Mouse (Mus musculus): ENCODE data around the gene Dab2ip. TPM values are rescaled to one million over a fixed set of nuclear protein-coding genes. Genes with fewer than 3 reads are reported as not detected.

The Dab2ip gene
- polyA plus RNA-seq, 1 experiment from 2014 or later = 41.4 TPM

- 72% methylated on average over 1 of the region's 1 CpGs for WGBS
- peaks cover 66% of the 10 kb centered on the region for H3K36me3 ChIP-seq (ENCODE audit: insufficient read depth, low read length)
- TF ChIP-seq CTCF (IDR thresholded peaks at IDR 0.05; ENCODE audit: low read depth) = no peak
- no peak overlapping the region for H3K4me2 ChIP-seq (ENCODE audit: low read length)
- no peaks in the 10 kb centered on the region for H3K9me3 ChIP-seq (replicated peaks; ENCODE audit: low read length)
- no peaks in the 10 kb centered on the region; the same call in 1 of the 2 replicates for H3K4me1 ChIP-seq (replicated peaks; ENCODE audit: insufficient read depth, low read length)
- DNase-seq (ENCODE audit: low spot score) (no peak), ATAC-seq (replicated peaks; ENCODE audit: low FRiP score, low read depth) (no peak)
- H3K27me3 ChIP-seq (ENCODE audit: insufficient read depth, low read length) = no peaks in the 10 kb centered on the region
- H3K9ac ChIP-seq (ENCODE audit: low read depth, low read length) = no peak overlapping the region
- H3K4me3 ChIP-seq (replicated peaks; ENCODE audit: low read depth, low read length) = no peak overlapping the region
- no peak overlapping the region for H3K27ac ChIP-seq
These were observed 158.1 kb downstream of the Dab2ip start for GRCm38 (mm10) chr2:35716175-35716574.

- H3K27me3 ChIP-seq (ENCODE audit: insufficient read depth, low read length) = no peaks in the 10 kb centered on the region
- H3K9me3 ChIP-seq (replicated peaks; ENCODE audit: low read length) = no peaks in the 10 kb centered on the region
- TF ChIP-seq CTCF (IDR thresholded peaks at IDR 0.05; ENCODE audit: low read depth) = no peak
- WGBS = 73% methylated on average over 5 of the region's 5 CpGs
- H3K36me3 ChIP-seq (ENCODE audit: insufficient read depth, low read length) = peaks cover 70% of the 10 kb centered on the region
- H3K27ac ChIP-seq = no peak overlapping the region
- ATAC-seq (replicated peaks; ENCODE audit: low FRiP score, low read depth) (no peak), DNase-seq (ENCODE audit: low spot score) (no peak)
- no peak overlapping the region for H3K9ac ChIP-seq (ENCODE audit: low read depth, low read length)
- no peak overlapping the region for H3K4me2 ChIP-seq (ENCODE audit: low read length)
- no peak overlapping the region for H3K4me3 ChIP-seq (replicated peaks; ENCODE audit: low read depth, low read length)
- no peaks in the 10 kb centered on the region; the same call in 1 of the 2 replicates for H3K4me1 ChIP-seq (replicated peaks; ENCODE audit: insufficient read depth, low read length)
These were observed 160.0 kb downstream of the Dab2ip start for GRCm38 (mm10) chr2:35718003-35718500.

- DNase-seq (ENCODE audit: low spot score) (no peak), ATAC-seq (replicated peaks; ENCODE audit: low FRiP score, low read depth) (no peak)
- no peak for TF ChIP-seq CTCF (IDR thresholded peaks at IDR 0.05; ENCODE audit: low read depth)
- no peak overlapping the region for H3K9ac ChIP-seq (ENCODE audit: low read depth, low read length)
- no peaks in the 10 kb centered on the region for H3K9me3 ChIP-seq (replicated peaks; ENCODE audit: low read length)
- H3K27me3 ChIP-seq (ENCODE audit: insufficient read depth, low read length) = no peaks in the 10 kb centered on the region
- no peak overlapping the region for H3K4me2 ChIP-seq (ENCODE audit: low read length)
- H3K36me3 ChIP-seq (ENCODE audit: insufficient read depth, low read length) = peaks cover 75% of the 10 kb centered on the region
- H3K27ac ChIP-seq = no peak overlapping the region
- H3K4me1 ChIP-seq (replicated peaks; ENCODE audit: insufficient read depth, low read length) = no peaks in the 10 kb centered on the region; the same call in 1 of the 2 replicates
- 93% methylated on average over 9 of the region's 9 CpGs for WGBS
- no peak overlapping the region for H3K4me3 ChIP-seq (replicated peaks; ENCODE audit: low read depth, low read length)
These were observed 160.6 kb downstream of the Dab2ip start for GRCm38 (mm10) chr2:35718662-35719061.

- Histone ChIP-seq H3K27me3 (ENCODE audit: insufficient read depth, low read length) (no peaks in the 10 kb centered on the region), H3K9me3 (replicated peaks; ENCODE audit: low read length) (no peaks in the 10 kb centered on the region), H3K4me2 (ENCODE audit: low read length) (no peak overlapping the region), H3K36me3 (ENCODE audit: insufficient read depth, low read length) (peaks cover 77% of the 10 kb centered on the region), H3K4me1 (replicated peaks; ENCODE audit: insufficient read depth, low read length) (no peaks in the 10 kb centered on the region; the same call in 1 of the 2 replicates), H3K4me3 (replicated peaks; ENCODE audit: low read depth, low read length) (no peak overlapping the region), H3K27ac (no peak overlapping the region), H3K9ac (ENCODE audit: low read depth, low read length) (no peak overlapping the region)
- DNase-seq (ENCODE audit: low spot score) (no peak), ATAC-seq (replicated peaks; ENCODE audit: low FRiP score, low read depth) (no peak)
- no peak for TF ChIP-seq CTCF (IDR thresholded peaks at IDR 0.05; ENCODE audit: low read depth)
- 86% methylated on average over 12 of the region's 12 CpGs for WGBS
These were observed 161.4 kb downstream of the Dab2ip start for GRCm38 (mm10) chr2:35719230-35720005.

GRCm38 (mm10) chr2:35720104-35720503 is 162.0 kb downstream of the Dab2ip start:
- no peak for ATAC-seq (replicated peaks; ENCODE audit: low FRiP score, low read depth)
- H3K27me3 ChIP-seq (ENCODE audit: insufficient read depth, low read length) = no peaks in the 10 kb centered on the region
- 94% methylated on average over 12 of the region's 12 CpGs for WGBS

GRCm38 (mm10) chr2:35720550-35720949 is 162.5 kb downstream of the Dab2ip start:
- Histone ChIP-seq H3K4me3 (replicated peaks; ENCODE audit: low read depth, low read length) (no peak overlapping the region), H3K27me3 (ENCODE audit: insufficient read depth, low read length) (no peaks in the 10 kb centered on the region), H3K36me3 (ENCODE audit: insufficient read depth, low read length) (peaks cover 79% of the 10 kb centered on the region), H3K9ac (ENCODE audit: low read depth, low read length) (no peak overlapping the region), H3K9me3 (replicated peaks; ENCODE audit: low read length) (no peaks in the 10 kb centered on the region), H3K27ac (no peak overlapping the region), H3K4me1 (replicated peaks; ENCODE audit: insufficient read depth, low read length) (no peaks in the 10 kb centered on the region), H3K4me2 (ENCODE audit: low read length) (no peak overlapping the region)
- ATAC-seq (replicated peaks; ENCODE audit: low FRiP score, low read depth) (0 out of 2 replicates have a peak, but pooled peaks have one; percentile 15), DNase-seq (ENCODE audit: low spot score) (no peak)
- TF ChIP-seq CTCF (IDR thresholded peaks at IDR 0.05; ENCODE audit: low read depth) = no peak
- 86% methylated on average over 13 of the region's 13 CpGs for WGBS

More at GRCm38 (mm10) chr2:35720104-35720503, 162.0 kb downstream of the Dab2ip start:
- no peak overlapping the region for H3K9ac ChIP-seq (ENCODE audit: low read depth, low read length)
- H3K36me3 ChIP-seq (ENCODE audit: insufficient read depth, low read length) = peaks cover 79% of the 10 kb centered on the region
- DNase-seq (ENCODE audit: low spot score) = no peak
- no peaks in the 10 kb centered on the region for H3K9me3 ChIP-seq (replicated peaks; ENCODE audit: low read length)
- H3K4me3 ChIP-seq (replicated peaks; ENCODE audit: low read depth, low read length) = no peak overlapping the region
- H3K4me2 ChIP-seq (ENCODE audit: low read length) = no peak overlapping the region
- TF ChIP-seq CTCF (IDR thresholded peaks at IDR 0.05; ENCODE audit: low read depth) = no peak
- no peaks in the 10 kb centered on the region for H3K4me1 ChIP-seq (replicated peaks; ENCODE audit: insufficient read depth, low read length)
- H3K27ac ChIP-seq = no peak overlapping the region

Data from kidney, postnatal 0 days (tissue).